Mouse (Mus musculus) megakaryocyte-erythroid progenitor cell, adult 5-6 weeks (primary cell): Measurements from ENCODE around the gene 9530068E07Rik. TPM values are rescaled to one million over a fixed set of nuclear protein-coding genes. Genes with fewer than 3 reads are reported as not detected.
"Not testable (repeated sequence)": the region's sequence is repeated elsewhere in the genome, so short reads cannot be mapped to it uniquely, and the experiment has no call there.

Experiments
- ATAC-seq: replicated peaks from 2 replicates; pipeline ENCODE4 v1.8.0; 2016; ENCODE audit warnings: mild to moderate bottlenecking, inconsistent platforms; ENCODE audit not compliant: severe bottlenecking, poor library complexity, low FRiP score, low TSS enrichment
- total RNA-seq, 2 experiments: library from RNA; stranded (forward) in 1 of 2; stranded (reverse) in 1 of 2; fragments of 200-1000, 215-1000 nt in 1 of 2; fragments of >200 nt in 1 of 2; fragmentation: Nextera tagmentation in 1 of 2; gene quantifications; 2 replicates each; pipeline ENCODE4 v1.2.3; 2014 to 2017

Gene 9530068E07Rik
- total RNA-seq, 2 experiments from 2014 or later = 49.7 to 51.1 TPM

- ATAC-seq = no peak
Measured at GRCm38 (mm10) chr11:52369252-52370134, 26.7 kb upstream of the 9530068E07Rik start.

- ATAC-seq = no peak
Measured at GRCm38 (mm10) chr11:52370135-52370452, 26.1 kb upstream of the 9530068E07Rik start.

GRCm38 (mm10) chr11:52370538-52370937, 25.7 kb upstream of the 9530068E07Rik start:
- peak; percentile 29 for ATAC-seq

- ATAC-seq = 0 out of 2 replicates have a peak, but pooled peaks have one; percentile 32
Measured at GRCm38 (mm10) chr11:52373841-52374240, 22.4 kb upstream of the 9530068E07Rik start.

GRCm38 (mm10) chr11:52374340-52374739, 21.9 kb upstream of the 9530068E07Rik start:
- peak; percentile 65; the same call in 1 of the 2 replicates for ATAC-seq

GRCm38 (mm10) chr11:52377579-52377978, 18.6 kb upstream of the 9530068E07Rik start:
- no peak for ATAC-seq

- ATAC-seq = no peak
Measured at GRCm38 (mm10) chr11:52379241-52379640, 17.0 kb upstream of the 9530068E07Rik start.

GRCm38 (mm10) chr11:52383741-52384140, 12.5 kb upstream of the 9530068E07Rik start:
- no peak for ATAC-seq

GRCm38 (mm10) chr11:52384667-52385066, 11.6 kb upstream of the 9530068E07Rik start:
- 0 out of 2 replicates have a peak, but pooled peaks have one; percentile 18 for ATAC-seq

- no peak for ATAC-seq
Measured at GRCm38 (mm10) chr11:52386892-52387291, 9.3 kb upstream of the 9530068E07Rik start.

- no peak for ATAC-seq
Measured at GRCm38 (mm10) chr11:52388150-52388549, 8.1 kb upstream of the 9530068E07Rik start.

- ATAC-seq = not testable (repeated sequence)
Measured at GRCm38 (mm10) chr11:52388979-52389378, 7.2 kb upstream of the 9530068E07Rik start.

GRCm38 (mm10) chr11:52389933-52390332, 6.3 kb upstream of the 9530068E07Rik start:
- no peak for ATAC-seq

GRCm38 (mm10) chr11:52394494-52394893, 1.7 kb upstream of the 9530068E07Rik start:
- no peak for ATAC-seq

- ATAC-seq = 0 out of 2 replicates have a peak, but pooled peaks have one; percentile 43
Measured at GRCm38 (mm10) chr11:52395343-52395742, 885 bp upstream of the 9530068E07Rik start.

GRCm38 (mm10) chr11:52396597-52397188, 465 bp downstream of the 9530068E07Rik start:
- peak; percentile 63 for ATAC-seq

- no peak for ATAC-seq
Measured at GRCm38 (mm10) chr11:52397385-52397987, 1.3 kb downstream of the 9530068E07Rik start.

GRCm38 (mm10) chr11:52401476-52401875, 5.2 kb downstream of the 9530068E07Rik start:
- no peak for ATAC-seq

GRCm38 (mm10) chr11:52402566-52402965, 6.3 kb downstream of the 9530068E07Rik start:
- no peak for ATAC-seq

GRCm38 (mm10) chr11:52404209-52404608, 8.0 kb downstream of the 9530068E07Rik start:
- no peak for ATAC-seq
